Mouse (Mus musculus) ES-E14 (cell line): ENCODE results near the gene Fgd6. TPM values are rescaled to one million over a fixed set of nuclear protein-coding genes. Genes with fewer than 3 reads are reported as not detected.

ENCODE experiments used
- DNase-seq: peaks from one replicate; pipeline ENCODE4 v3.0.0-alpha.2; 2013; ENCODE audit warnings: low read depth, low spot score
- H3K27ac ChIP-seq: 2 replicates; pipeline ENCODE4 v1.5.1; 2012; ENCODE audit warnings: low read depth, mild to moderate bottlenecking, low read length, moderate library complexity, mixed read lengths; ENCODE audit not compliant: poor library complexity, insufficient read depth, severe bottlenecking
- H3K36me3 ChIP-seq: 2 replicates; pipeline ENCODE4 v1.6.1; 2012; ENCODE audit warnings: mild to moderate bottlenecking, low read length, moderate library complexity, mixed read lengths; ENCODE audit not compliant: control insufficient read depth, poor library complexity, insufficient read depth, severe bottlenecking
- H3K4me1 ChIP-seq, 2 experiments: fragments of 150-350 bp in 1 of 2; sonication (generic) in 1 of 2; 2 replicates each; pipeline ENCODE4 v1.6.1; 2012; ENCODE audit warnings: low read length in 2 of 2, mild to moderate bottlenecking in 1 of 2, mixed read lengths in 1 of 2; ENCODE audit not compliant: control insufficient read depth in 2 of 2, insufficient read depth in 2 of 2, poor library complexity in 1 of 2
- H3K4me3 ChIP-seq, 2 experiments: fragments of 150-350 bp in 1 of 2; sonication (generic) in 1 of 2; 2 replicates each; pipeline ENCODE4 v1.5.1; 2012; ENCODE audit warnings: low read length in 2 of 2, low read depth in 1 of 2, mild to moderate bottlenecking in 1 of 2, mixed read lengths in 1 of 2; ENCODE audit not compliant: insufficient read depth in 1 of 2, poor library complexity in 1 of 2, severe bottlenecking in 1 of 2
- H3K9ac ChIP-seq: 2 replicates; pipeline ENCODE4 v1.6.1; 2012; ENCODE audit warnings: low read depth, mild to moderate bottlenecking, low read length, mixed read lengths; ENCODE audit not compliant: poor library complexity, insufficient read depth, severe bottlenecking
- H3K9me3 ChIP-seq: fragments of 150-350 bp; sonication (generic); 2 replicates; pipeline ENCODE4 v1.6.1; 2012; ENCODE audit warnings: low read depth, mild to moderate bottlenecking, low read length; ENCODE audit not compliant: control insufficient read depth, insufficient read depth
- CHD2 ChIP-seq: IDR thresholded peaks from 2 replicates; pipeline ENCODE4 v1.6.1; 2014; ENCODE audit warnings: mild to moderate bottlenecking, low read depth, low read length, inconsistent platforms
- HCFC1 ChIP-seq: IDR thresholded peaks from 2 replicates; pipeline ENCODE4 v1.6.1; 2012; ENCODE audit warnings: low read length, inconsistent platforms, borderline replicate concordance; ENCODE audit not compliant: insufficient read depth
- MAFK ChIP-seq: IDR thresholded peaks from 2 replicates; pipeline ENCODE4 v1.6.1; 2014; ENCODE audit warnings: mild to moderate bottlenecking, low read depth, low read length, inconsistent platforms; ENCODE audit not compliant: insufficient read depth
- ZC3H11A ChIP-seq: IDR thresholded peaks from 2 replicates; pipeline ENCODE4 v1.6.1; 2012; ENCODE audit warnings: low read depth, mild to moderate bottlenecking, inconsistent platforms, low read length, borderline replicate concordance
- ZNF384 ChIP-seq: IDR thresholded peaks from 2 replicates; pipeline ENCODE4 v1.6.1; 2012; ENCODE audit warnings: low read depth, low read length, inconsistent platforms
- in situ Hi-C, 2 experiments: fragments of 600-800 bp; cut with MboI; formaldehyde crosslinking; loops; one replicate each; pipeline ENCODE4 v1.15.1; 2025; ENCODE audit warnings: low sequenced_read_pairs in 2 of 2, inconsistent platforms in 1 of 2; ENCODE audit not compliant: unreplicated experiment in 2 of 2
- total RNA-seq: library from RNA; depleted of rRNA; stranded (reverse); fragments of 300-350 nt; gene quantifications from 2 replicates; pipeline ENCODE4 v1.2.3, GENCODE M21; 2012

Fgd6 gene
- total RNA-seq, 1 experiment, result 4.4 TPM

DNA sequence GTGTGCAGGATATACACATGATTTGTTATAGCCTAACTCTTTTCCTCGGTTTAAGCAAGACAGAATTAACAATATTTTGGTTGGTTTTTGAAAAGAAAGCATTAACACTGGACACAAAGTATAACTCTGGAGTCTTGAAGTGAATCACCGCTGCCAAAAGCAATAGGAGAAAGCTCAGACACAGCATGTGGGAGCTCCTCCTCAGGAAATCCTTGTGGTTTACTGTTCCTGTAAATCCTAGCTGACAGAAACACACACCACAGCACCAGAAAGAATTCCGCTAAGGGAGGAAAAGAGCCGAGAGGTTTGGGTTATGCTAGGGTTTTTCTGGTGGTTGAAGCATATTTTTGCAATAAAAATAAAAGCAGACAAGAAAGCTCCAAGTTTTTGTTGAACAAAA is 21.6 kb upstream of the Fgd6 start:
- DNase-seq, result no peak
- Histone ChIP-seq H3K36me3 (no peaks in the 10 kb centered on the region), H3K9me3 (no peaks in the 10 kb centered on the region), H3K4me3 (no peak overlapping the region), H3K9ac (no peak overlapping the region), H3K27ac (no peak overlapping the region), H3K4me1 (no peaks in the 10 kb centered on the region)
- TF ChIP-seq MAFK (no peak), ZC3H11A (no peak), HCFC1 (no peak), CHD2 (no peak), ZNF384 (no peak)
- in situ Hi-C loops, result no loop called here

DNA sequence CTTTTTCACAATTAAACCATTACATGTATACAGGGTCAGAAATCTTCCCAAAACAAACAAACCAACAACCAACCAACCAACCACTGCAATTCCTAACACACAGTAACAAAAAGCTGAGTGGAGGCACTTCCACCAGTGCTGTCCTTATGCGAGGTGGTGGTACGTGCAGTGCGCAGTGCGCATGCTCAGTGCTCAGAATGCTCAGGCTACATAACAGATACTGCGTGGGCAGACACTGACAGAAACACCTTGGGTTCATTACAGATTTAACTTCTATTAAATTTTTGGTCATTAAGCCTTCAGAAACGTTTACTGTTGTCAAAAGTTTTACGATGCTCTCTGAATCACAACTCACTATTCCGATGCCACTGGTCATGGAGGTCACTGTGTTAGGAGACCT is 18.3 kb upstream of the Fgd6 start:
- TF ChIP-seq MAFK, result no peak
- no peak for TF ChIP-seq CHD2
- peak; percentile 53; the same call in 1 of the 2 replicates for TF ChIP-seq ZNF384
- in situ Hi-C loops, result no loop called here
- Histone ChIP-seq H3K4me3 (no peak overlapping the region), H3K4me1 (0 out of 4 replicates have a peak, but pooled peaks cover 0 to 2% of the 10 kb centered on the region in 2 experiments), H3K27ac (no peak overlapping the region), H3K36me3 (no peaks in the 10 kb centered on the region), H3K9ac (no peak overlapping the region), H3K9me3 (no peaks in the 10 kb centered on the region)
- DNase-seq, result no peak

DNA sequence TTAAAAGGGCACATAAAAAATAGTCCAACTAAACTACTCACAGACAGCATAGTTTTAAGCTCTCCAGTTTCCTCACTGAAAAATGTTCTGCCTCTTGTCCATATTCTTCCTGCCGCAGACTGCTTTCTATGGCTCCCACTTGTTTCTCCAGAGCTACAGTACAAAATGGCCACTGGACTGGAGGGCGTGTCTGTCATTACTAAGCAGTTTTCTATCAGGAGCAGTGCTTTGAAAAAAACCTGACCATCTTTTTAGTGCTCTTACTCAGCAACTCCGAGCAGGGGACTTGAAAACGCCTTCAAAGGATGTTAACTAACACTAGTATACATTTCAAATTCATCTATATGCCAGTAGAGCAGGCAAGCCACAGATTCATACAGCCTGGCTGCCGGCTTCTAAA is 15.2 kb upstream of the Fgd6 start:
- no peaks in the 10 kb centered on the region for H3K9me3 ChIP-seq
- H3K4me3 ChIP-seq, result no peak overlapping the region
- TF ChIP-seq ZNF384 (no peak), MAFK (peak; percentile 74)
- no peak for DNase-seq
- no peak overlapping the region for H3K27ac ChIP-seq
- H3K4me1 ChIP-seq, result 0 out of 4 replicates have a peak, but pooled peaks cover 0 to 2% of the 10 kb centered on the region in 2 experiments
- in situ Hi-C loops, result no loop called here
- H3K9ac ChIP-seq, result no peak overlapping the region
- H3K36me3 ChIP-seq, result no peaks in the 10 kb centered on the region

DNA sequence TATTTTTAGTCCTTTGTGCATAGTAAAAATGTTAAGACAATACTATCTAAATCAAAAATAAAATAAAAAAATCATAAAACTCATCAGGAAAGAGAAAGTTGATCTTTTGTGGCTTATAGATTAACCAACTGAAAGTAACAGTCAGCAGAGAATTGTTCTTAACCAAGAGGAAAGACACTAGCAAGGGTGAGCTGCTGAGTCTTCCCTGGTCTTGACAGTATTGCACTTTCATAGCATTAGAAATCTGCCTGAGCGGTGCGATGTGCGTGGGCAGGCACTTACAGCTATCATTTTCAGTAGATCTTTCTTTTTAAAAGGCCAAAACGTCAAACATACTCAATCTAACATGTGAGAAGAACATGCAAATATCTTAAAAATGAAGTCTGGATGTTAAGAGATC is 14.7 kb upstream of the Fgd6 start:
- Histone ChIP-seq H3K27ac (no peak overlapping the region), H3K36me3 (no peaks in the 10 kb centered on the region), H3K9me3 (no peaks in the 10 kb centered on the region), H3K4me1 (0 out of 4 replicates have a peak, but pooled peaks cover 0 to 2% of the 10 kb centered on the region in 2 experiments), H3K4me3 (no peak overlapping the region), H3K9ac (no peak overlapping the region)
- in situ Hi-C loops, result no loop called here
- no peak for TF ChIP-seq MAFK
- DNase-seq, result no peak

DNA sequence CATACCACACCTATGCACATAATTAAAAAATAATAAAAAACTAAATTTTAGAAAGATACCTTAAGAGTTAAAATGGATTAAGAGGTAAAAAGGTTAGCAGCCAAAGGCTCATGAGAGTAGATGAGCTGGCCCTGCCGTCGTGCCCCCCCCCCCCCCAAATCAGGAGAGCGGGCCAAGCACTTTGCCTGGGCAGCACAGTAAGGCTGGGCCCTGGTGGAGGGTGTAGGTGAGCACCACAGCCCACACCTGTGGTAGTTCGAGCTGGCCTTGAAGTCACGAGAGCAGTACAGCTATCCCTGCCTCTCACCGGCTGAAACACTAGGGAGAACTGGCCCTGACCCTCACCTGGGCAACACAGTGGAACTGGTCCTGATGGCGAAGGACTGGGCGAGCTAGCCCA is 10.7 kb upstream of the Fgd6 start:
- Histone ChIP-seq H3K4me3 (no peak overlapping the region), H3K9ac (no peak overlapping the region), H3K9me3 (no peaks in the 10 kb centered on the region), H3K27ac (no peak overlapping the region), H3K36me3 (no peaks in the 10 kb centered on the region), H3K4me1 (0 out of 4 replicates have a peak, but pooled peaks cover 0 to 2% of the 10 kb centered on the region in 2 experiments)
- in situ Hi-C loops, result loop anchor here in 1 of 2 experiments (5.0 kb wide), 1 partner anchor 87 kb away; no protein-coding TSS in a partner anchor
- TF ChIP-seq ZC3H11A, result no peak
- no peak for TF ChIP-seq CHD2
- TF ChIP-seq ZNF384, result no peak
- TF ChIP-seq HCFC1, result no peak
- no peak for TF ChIP-seq MAFK
- DNase-seq, result no peak
